Mouse (Mus musculus): ENCODE measurements at regions not wholly inside any gene's neighbourhood (a gene's known extent, or its start where the extent isn't known, plus 50 kb on each side); places are given as distances from the start of the nearest gene placed in this dataset.
"Not testable (repeated sequence)": the region's sequence is repeated elsewhere in the genome, so short reads cannot be mapped to it uniquely, and the experiment has no call there.

- DNase-seq = no peak
These were observed 120.7 kb upstream of the Tet2 start for GRCm38 (mm10) chr3:133665425-133666317.

- DNase-seq = no peak
These were observed 128.0 kb upstream of the Tet2 start for GRCm38 (mm10) chr3:133672742-133673447.

- DNase-seq = no peak
These were observed 133.0 kb upstream of the Tet2 start for GRCm38 (mm10) chr3:133677892-133678291.

- DNase-seq = no peak
These were observed 135.0 kb upstream of the Tet2 start for GRCm38 (mm10) chr3:133679891-133680290.

GRCm38 (mm10) chr3:133680343-133680742 lies 135.4 kb upstream of the Tet2 start:
- DNase-seq = no peak

- no peak for DNase-seq
These were observed 135.9 kb upstream of the Tet2 start for GRCm38 (mm10) chr3:133680805-133681204.

GRCm38 (mm10) chr3:133684196-133684743 lies 139.3 kb upstream of the Tet2 start:
- no peak for DNase-seq

GRCm38 (mm10) chr3:133684747-133685146 lies 139.8 kb upstream of the Tet2 start:
- DNase-seq = no peak

GRCm38 (mm10) chr3:133685393-133685792 lies 140.5 kb upstream of the Tet2 start:
- DNase-seq = no peak

- DNase-seq = peak; percentile 2
These were observed 149.1 kb upstream of the Tet2 start for GRCm38 (mm10) chr3:133694057-133694456.

- no peak for DNase-seq
These were observed 151.2 kb upstream of the Tet2 start for GRCm38 (mm10) chr3:133696122-133696521.

- DNase-seq = not testable (repeated sequence)
These were observed 159.9 kb upstream of the Tet2 start for GRCm38 (mm10) chr3:133704849-133705248.

- no peak for DNase-seq
These were observed 166.6 kb upstream of the Tet2 start for GRCm38 (mm10) chr3:133711518-133711917.

GRCm38 (mm10) chr3:133722550-133723290 lies 177.8 kb upstream of the Tet2 start:
- DNase-seq = no peak

- DNase-seq = no peak
These were observed 181.9 kb upstream of the Tet2 start for GRCm38 (mm10) chr3:133726831-133727230.

- DNase-seq = no peak
These were observed 190.7 kb upstream of the Tet2 start for GRCm38 (mm10) chr3:133735603-133736002.

- no peak for DNase-seq
These were observed 194.0 kb upstream of the Tet2 start for GRCm38 (mm10) chr3:133738936-133739335.

GRCm38 (mm10) chr3:133744552-133745118 lies 199.7 kb upstream of the Tet2 start:
- DNase-seq = no peak

GRCm38 (mm10) chr3:133748756-133749737 lies 204.1 kb upstream of the Tet2 start:
- DNase-seq = no peak

GRCm38 (mm10) chr3:133750061-133750460 lies 205.1 kb upstream of the Tet2 start:
- DNase-seq = no peak

GRCm38 (mm10) chr3:133750606-133751005 lies 205.7 kb upstream of the Tet2 start:
- no peak for DNase-seq
